Mouse (Mus musculus): ENCODE data around the gene Dnah8.
"Not testable (repeated sequence)": the region's sequence is repeated elsewhere in the genome, so short reads cannot be mapped to it uniquely, and the experiment has no call there.

Dnah8 gene

DNA sequence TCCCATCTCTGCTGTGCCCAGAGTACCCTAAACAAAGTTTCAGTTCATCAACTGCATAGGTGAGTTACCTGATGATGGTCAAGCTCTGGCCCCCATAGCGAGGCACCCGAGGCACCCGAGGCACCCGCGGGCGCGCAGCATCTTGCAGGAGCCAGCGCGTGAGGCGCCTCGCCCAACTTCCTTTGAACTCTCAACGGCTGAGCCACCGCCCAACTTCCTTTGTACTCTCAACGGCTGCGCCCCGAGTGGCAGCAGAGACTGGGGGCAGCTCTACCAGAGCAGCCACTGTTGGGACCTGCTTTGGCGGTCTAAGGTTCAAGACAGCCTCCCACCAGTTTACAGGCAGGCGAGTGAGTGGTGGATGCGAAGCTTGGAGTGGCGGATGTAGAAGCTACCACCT is at the start of gene Dnah8:
Gene Dnah8 (plus strand): TSS at position 223 of the 400 bp plus-strand sequence.
- not testable (repeated sequence) for DNase-seq

DNA sequence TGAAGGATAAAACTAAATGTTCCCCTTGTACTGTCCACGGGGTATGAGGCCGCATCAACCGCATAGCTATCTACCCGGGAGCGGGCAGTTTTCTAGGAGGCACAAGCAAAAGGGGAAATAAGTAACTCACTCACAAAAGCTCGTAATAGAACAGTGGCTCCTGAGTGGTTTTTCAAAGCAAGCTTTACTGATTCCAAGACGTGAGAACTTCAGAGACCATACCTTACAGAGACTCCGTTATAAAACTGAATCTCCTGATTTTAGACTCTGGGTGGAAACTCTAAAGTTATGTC is 49.4 kb upstream of the Dnah8 start:
- no peak for DNase-seq

DNA sequence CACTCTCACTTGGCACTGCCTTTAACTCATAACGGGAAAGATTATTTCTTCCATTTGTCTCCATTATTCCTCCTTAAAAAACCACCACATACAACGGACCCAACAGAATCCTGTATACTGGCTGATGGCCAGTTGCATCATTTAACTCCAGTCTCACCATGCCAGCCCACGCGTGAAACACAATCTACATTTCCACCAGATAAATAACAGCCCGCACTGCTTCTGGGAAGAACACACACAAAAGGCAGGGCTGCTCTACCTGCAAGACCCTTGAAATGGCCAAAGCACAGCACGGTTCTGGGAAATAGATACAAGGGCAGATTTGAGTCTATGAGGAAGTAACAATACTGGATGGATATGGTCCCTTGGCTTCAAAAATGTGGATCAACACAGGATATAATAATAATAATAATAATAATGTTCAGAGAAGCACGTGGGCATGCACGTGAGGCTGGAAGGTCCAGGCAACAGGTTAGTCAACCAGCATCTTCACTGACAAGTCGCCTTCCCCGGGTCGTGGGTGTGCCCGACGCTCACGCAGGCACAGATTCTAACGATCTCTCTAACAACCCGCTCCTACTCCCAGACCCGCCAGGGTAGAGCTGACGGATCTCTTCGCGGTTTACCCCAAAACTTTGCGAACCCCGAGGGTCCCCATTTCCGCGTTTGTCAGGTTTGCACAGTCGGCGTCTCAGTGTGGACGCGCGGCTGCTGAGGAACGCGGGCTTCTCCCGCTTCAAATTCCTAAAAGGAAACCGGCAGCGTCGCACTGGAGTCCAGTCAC is 48.8 kb upstream of the Dnah8 start:
- DNase-seq, result peak; percentile 61 to 71

DNA sequence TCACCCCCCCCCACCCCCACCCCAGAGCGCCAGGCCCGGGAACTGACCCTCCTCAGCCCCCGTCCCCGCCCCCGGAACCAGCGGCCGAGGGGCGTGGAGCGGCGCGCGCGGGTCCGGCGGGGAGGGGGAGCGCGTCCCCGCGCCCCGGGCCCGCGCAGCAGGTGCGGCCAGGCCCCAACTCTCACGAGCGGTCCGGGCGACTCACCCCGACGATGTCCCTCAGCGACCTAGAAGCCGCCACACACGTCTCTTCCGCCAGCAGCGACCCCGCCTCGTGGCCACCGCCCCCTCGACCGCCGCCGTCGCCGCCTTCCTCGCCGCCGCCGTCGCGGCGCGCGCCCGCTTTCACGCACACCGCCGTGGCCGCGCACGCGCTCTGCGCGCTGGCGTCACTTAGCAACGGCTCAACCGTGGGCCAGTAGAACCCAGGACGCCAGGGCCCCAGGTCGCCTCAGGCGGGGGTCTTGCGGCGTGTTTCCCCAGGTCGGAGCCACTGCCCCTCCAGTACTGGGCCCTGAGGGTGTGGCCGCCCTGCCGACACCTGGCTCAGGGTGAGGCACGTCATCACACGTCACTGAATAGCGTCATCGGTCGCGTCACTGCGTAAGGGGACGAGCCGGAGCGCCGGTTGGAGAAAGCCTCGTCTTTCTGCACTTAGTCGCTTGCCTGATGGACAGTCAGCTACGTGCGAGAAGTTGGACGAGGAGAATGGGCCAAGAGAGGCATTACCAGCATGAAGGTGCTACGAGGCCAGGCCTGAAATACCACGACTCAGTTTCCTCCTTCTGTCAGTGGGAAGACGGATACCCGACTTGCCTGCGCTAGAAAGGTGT is 48.0 kb upstream of the Dnah8 start, which contains the start of gene Btbd9:
Gene Btbd9 (minus strand): TSS at position 548 of the 833 bp plus-strand sequence.
- peak; percentile 92 to 96 for DNase-seq

DNA sequence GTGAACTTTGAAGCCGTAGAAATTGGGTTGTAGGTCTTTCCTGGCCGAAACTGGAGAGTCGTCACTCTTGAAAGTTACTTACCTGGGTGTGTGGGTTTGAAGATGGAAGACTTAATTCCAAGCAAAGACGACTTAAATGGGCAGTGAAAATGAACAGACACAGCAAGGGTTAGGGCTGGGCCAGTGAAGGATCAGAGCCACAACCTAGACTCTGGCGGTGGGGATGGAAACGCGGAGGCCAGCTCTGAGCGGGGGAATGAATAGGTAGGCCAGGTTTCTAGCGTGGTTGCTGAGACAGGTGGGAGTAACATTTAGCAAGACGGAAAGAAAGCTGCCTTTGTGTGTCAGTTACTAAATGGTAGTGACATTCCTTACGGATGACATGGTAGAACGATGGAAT is 47.2 kb upstream of the Dnah8 start:
- DNase-seq, result peak in 1 of 2 experiments; percentile 26

DNA sequence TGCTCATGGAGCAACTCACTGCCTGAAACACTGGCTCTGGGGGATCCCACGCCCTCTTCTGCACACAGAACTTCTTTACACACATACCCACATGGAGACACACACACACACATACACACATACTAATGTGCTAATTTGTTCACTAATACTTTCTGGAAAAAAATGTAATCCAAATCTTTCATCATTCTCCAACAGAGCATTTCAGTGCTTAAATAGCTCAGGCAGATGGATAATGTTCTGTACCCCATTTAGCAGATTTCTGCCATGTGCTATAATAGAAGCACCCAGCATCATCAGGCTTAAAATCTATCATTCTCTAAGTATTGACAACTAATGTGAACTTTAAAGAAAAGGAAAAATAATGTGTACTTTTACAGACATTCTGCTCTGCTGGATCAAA is 43.4 kb upstream of the Dnah8 start:
- no peak for DNase-seq

DNA sequence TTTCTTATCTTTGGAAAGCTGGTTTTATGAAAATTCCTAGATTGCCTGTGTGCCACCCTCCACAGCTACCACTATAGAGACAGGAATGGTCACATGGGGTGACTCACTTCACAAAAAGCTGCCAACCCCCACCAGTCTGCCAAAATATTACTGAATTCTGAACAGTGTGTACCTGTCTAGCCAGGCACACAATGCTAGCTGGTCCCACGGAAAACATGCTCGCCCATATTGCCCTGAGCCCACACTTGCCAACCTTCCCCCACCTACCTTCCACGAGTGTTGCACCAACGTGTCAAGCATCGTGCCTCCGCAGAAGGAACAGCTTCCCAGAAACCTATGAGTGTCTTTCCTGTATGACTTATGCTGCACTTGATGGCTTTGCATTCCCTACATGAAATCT is 43.0 kb upstream of the Dnah8 start:
- DNase-seq, result no peak

DNA sequence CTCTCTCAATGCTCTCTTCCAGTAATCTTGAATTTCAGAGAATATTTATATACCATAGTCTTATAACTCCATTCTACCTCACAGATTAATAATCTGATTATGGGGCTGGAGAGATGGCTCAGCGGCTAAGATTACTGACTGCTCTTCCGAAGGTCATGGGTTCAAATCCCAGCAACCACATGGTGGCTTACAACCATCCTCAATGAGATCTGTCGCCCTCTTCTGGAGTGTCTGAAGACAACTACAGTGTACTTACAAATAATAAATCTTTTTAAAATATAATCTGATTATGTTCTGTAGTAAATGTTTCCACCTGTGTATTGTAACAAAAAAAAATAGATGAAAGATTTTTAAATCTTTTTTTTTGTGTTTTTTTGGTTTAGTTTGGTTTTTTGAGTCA is 41.8 kb upstream of the Dnah8 start:
- DNase-seq, result no peak

DNA sequence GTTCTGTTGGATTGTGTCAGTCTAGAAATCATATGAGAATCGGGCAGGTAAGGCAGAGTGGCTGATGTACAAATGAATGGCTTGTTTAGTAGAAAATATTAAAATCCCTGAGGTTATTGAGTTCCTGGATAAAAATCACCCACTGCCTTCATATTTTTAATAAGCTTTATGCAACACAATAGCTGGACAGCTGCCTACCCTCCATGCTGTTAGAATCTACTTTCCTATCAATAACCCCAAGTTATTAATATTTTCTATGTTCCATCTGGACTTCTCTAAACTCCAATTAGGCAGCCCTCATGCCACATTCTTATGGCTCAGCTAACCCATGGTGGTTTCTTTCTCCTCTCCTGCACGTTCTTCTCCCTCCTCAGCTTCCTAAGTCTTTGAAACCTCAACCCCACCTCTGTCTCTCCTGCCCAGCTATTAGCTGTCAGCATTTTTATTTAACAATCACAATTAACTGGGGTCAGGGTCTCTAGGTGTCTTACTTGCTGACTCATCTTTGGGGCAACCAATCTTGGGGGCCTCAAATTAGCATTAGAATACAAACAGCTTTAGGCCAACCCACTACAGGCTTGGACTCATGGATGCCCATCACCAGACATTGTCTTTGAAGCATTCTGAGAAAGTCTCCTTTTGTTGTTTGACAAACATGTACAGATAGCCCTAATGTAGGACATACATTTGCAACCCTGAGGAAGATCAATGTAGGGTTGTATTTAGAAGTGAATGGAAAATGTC is 40.7 kb upstream of the Dnah8 start:
- no peak for DNase-seq

DNA sequence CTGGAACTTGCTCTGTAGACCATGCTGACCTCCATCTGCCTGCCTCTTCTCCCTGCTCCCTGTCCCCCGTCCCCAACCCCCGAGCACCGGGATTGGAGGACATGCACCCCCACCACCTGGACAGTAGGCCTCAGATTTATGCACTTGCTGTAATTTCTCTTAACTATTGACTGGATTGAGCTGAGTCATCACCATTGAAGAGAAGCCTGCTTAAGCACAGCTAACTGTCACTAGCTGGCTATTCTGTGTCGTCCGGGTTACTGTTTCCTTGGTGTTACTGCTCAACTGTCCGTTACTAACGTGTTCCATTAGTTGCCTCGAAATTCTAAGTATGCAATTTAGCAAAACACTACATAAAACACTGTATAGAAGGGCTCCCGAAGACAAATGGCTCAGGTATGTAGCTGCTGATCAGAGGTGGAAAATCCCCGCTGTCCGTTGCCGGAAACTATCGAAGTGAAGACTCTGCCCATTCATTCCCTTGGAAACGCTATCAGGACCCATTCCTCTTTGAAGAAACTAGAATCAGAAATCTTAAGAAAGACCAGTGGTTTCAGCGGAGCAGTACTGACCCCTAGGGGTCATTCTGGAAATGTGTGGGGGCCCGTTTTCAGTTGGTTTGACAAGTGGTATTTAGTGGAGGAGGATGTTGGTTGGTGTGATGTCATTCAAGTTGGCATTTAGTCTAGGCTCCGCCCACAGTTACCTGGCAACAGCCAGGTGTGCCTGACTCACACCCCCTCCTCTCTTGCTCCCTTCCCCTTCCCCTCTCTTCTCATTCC is 33.5 kb upstream of the Dnah8 start:
- peak; percentile 57 to 62 for DNase-seq

DNA sequence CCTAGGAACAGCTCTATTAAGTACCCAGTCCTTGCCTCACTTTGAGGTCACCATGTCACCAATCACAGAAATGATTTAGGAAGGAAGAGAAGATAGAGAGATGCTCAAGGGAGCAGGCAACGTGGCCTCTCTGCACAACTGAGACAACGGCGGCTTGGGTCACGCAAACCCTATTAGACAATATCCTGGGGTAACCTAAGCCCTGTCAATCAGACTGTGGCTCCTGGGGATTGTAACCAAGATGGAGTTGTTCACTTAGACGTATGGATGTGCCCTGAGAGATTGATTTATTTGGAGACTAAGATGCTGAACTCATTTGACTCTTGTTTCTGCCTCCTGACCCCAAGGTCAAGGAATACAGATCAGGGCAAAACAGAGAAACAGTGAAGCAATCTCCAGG is 29.7 kb upstream of the Dnah8 start:
- no peak for DNase-seq

DNA sequence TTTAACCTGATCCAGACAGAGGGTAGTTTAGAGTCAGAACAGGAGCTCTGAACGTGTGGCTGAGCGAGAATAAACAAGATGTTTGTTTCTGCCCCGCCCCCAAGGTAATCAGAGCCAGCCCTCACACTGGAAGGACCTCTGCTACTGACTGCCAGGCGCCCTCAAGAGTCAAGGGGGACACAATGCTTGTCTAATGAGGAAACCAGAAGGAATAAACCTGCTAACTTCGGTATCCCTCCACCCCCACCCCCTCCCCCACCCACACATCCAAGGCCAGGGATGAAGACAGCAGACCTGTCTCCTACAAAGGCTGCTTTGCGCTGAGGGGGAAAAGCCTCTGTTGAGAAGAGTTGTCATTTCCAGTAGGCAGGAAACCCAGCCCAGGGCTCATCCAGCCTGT is 29.3 kb upstream of the Dnah8 start:
- DNase-seq, result no peak

DNA sequence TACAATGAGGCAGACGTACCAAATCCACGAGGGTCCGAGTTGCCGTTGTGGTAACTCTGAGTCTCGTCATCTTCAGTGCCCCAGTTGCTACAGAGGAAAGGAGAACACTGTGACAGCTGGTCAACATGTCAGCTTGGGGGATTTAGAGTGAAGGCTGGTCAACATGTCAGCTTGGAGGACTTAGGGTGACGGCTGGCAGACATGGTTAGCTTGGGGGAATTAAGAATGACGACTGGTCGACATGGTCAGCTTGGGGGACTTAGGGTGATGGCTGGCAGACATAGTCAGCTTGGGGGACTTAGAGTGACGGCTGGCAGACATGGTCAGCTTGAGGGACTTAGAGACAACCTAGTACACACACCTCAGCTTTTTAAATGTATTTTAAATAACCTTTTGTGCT is 26.4 kb upstream of the Dnah8 start:
- DNase-seq, result no peak

DNA sequence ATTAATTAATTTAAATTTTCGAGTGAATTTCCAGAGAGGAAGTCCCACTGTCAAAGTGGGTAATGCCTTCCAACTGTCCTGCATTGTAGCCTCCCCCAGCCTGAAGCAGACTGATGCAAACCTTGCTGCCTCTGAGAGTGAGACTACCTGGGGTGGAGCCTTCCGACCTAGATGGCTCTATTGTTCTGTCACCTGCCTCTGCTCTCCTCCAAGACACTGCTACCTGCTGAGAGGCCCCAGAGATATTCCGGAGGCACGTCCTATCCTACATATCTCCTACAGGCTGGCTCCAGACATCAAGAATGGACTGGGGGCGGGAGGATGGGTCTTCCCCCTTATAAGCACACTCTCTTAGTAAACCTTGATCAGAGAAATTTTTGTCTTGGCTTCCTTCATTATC is 25.9 kb upstream of the Dnah8 start:
- no peak for DNase-seq

DNA sequence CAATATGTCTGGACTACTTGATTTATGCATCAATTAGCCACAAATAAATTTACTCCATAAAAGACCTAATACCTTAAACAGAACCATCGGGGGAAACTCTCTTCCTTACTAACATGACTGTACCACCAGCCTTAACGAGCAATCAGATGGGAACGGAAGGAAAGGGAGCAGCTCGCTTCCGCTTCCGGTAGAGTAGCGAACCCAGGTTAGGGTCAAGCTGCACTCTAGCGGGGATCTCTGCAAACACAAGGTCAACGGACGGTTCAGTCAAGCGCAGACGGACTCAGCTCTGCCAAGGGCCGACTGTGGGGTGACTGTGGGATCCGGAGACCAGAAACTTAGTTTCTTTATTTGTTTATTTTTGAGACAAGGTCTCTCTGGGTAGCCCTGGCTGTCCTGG is 22.0 kb upstream of the Dnah8 start:
- DNase-seq, result no peak

DNA sequence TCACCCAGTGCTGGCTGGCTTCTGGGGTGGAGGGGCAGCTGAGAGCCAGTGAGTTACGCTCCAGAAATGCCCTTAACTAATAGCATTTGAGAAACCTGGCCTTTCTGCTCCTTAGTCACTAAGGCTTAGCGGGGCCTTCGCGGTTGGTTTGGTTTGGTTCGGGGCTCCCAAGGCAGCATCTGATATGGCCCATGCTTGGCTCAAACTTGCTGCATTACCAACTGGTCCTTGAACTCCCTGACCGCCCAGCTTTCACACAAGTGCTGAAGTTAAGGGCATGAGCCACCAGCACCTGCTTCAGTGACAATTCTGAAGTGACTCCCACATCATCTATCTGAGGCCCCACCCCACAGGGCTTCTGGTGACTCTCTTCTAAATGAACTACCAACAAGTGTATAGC is 19.9 kb upstream of the Dnah8 start:
- no peak for DNase-seq

DNA sequence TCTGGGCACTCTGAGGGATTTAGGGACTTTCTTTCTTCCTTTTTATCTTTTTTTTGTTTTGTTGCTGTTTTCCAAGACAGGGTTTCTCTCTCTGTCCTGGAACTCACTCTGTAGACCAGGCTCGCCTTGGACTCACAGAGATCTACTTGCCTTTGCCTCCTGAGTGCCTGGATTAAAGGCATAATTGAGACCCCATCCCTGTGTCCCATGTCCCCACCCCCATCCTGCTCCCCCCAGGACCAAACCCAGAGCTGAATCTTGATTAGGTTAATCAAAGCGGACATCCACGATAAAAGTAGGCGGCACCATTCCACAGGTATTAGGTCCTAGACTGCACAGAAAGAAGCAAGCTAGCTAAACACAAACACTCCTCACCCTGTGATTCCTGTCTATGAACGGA is 19.2 kb upstream of the Dnah8 start:
- no peak for DNase-seq

DNA sequence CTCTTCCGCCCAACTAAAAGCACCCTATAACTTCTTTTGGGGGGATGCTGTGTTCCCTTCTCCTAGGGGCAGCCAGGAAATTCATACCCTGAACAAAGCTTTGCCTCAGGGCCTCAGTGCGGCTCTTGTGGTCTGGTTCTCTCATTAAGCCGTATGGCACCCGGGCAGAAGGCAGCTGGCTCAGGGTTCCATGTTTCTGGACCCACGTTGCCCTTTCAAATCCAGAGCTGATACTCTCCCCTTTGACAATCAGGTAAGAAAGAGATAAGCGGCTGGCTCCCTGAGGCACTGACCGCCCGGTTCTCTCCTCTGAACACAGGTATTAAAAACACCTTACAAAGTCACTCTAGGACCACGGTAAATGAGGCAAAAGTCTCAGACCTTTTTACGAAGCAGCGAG is 17.9 kb upstream of the Dnah8 start:
- DNase-seq, result no peak

DNA sequence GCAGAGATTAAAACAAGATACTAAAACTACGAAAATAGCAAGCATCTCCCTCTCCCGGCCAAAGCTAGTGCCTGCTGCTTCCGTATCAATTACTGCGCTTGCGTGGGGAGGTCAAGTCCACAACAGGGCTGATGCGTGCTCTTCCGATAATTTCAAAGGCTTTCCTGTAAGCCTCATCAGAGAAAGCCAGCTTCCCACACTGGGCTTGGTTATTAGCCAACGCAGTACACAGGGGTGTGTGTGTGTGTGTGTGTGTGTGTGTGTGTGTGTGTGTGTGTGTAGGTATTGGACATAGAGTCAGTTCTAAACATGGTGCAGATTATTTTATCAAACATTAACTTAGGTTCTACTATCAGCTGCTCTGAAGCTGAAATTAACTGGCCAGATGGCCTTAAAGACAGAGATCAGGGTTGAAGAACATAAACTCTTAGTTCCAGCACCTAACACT is 17.5 kb upstream of the Dnah8 start:
- DNase-seq, result no peak

DNA sequence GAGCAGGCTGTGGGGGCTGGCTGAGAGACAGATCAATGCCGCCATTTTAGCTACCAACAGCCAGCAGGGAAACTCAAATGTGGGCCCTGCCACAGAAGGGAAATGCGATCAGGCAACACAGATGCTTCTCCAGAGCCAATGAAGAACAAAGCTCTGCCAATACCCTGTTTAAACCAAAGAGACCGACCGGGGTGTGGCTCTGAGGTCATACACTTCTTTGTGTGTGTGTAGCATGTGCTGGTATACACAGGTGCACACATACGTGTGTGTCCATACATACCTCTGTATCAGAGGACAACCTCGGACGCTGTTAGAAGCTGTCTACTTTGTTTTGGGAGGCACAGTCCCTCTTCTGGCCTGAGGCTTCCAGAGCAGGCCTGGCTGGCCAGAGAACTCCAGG is 16.8 kb upstream of the Dnah8 start:
- no peak for DNase-seq

DNA sequence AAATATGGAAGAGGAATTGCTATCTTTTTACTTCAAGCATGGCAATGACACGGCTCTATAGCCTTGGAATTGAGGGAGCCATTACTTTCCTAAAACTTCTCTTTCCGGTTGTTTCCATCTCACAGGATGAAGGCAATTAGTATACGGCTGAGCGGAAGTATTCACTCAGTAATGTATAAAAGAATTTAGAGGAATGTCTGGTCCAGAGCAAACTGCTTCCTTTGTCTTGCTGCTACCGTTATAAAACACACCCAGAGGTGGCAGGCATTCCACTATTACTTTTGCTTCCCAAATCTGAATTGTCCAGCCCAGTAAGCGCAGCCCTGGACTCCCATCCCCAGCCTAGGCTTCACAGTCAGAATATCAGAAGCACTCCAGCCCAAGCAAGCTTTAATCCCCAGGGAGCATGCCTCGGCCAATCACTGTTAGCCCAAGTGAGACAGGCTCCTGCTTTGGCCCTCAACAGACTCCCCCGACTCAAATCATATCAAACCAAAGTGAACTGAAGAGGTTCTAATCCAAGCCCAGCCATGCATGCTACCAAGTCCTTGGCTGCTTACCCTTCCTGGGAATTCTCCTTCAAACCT is 16.2 kb upstream of the Dnah8 start:
- DNase-seq, result no peak

DNA sequence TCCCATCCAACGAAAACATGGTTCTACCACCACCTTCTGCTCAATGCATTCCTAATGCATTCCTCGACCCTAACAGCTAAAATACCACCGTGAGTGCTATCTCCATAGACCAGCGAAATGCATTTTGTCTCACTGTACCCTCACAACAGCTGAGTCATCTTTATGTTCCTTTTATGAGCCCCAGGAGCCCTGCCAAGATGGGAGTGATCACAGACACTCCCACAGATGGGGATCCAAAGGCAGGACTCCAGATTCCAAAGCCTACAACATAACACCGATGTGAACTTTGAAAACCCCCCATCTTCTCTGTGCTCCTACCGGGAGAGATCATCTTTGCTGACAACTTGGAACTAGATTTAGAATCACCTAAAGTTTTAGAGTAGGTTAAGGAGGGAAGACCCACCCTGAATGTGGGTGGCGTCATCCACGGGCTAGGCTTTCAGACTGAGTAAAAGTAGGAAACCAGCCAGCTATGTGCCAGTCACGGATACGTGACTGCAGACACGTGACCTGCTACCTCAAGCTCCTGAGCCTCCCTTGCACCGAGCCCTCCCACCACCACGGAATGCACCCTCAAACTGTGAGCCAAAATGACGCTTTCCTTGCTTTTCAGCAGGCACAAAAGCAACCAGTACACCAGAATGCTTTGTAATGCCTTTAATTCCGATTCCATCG is 14.7 kb upstream of the Dnah8 start:
- DNase-seq, result no peak
